Mouse (Mus musculus) lung, postnatal 0 days (tissue): ENCODE measurements around the gene Rhebl1. TPM values are rescaled to one million over a fixed set of nuclear protein-coding genes. Genes with fewer than 3 reads are reported as not detected.

Source experiments
- ATAC-seq: fragments of 200-750 bp; cut with Nextera tagmentation; 2 replicates; pipeline ENCODE4 v1.8.0; 2017; ENCODE audit warnings: moderate library complexity
- DNase-seq: peaks from one replicate; pipeline ENCODE4 v3.0.0-alpha.2; 2016; ENCODE audit warnings: low spot score
- H3K27ac ChIP-seq: fragments of 300-500 bp; sonication (generic); 2 replicates; pipeline ENCODE4 v1.5.1; 2014; ENCODE audit warnings: antibody characterized with exemption, mild to moderate bottlenecking, low read length, mixed read lengths
- H3K27me3 ChIP-seq: fragments of 300-500 bp; sonication (generic); replicated peaks from 2 replicates; pipeline ENCODE4 v1.6.1; 2014; ENCODE audit warnings: low read length, mixed read lengths; ENCODE audit not compliant: insufficient read depth
- H3K36me3 ChIP-seq: fragments of 300-500 bp; sonication (generic); 2 replicates; pipeline ENCODE4 v1.6.1; 2014; ENCODE audit warnings: low read length, mixed read lengths; ENCODE audit not compliant: insufficient read depth
- H3K4me1 ChIP-seq: fragments of 300-500 bp; sonication (generic); 2 replicates; pipeline ENCODE4 v1.6.1; 2014; ENCODE audit warnings: antibody characterized with exemption, low read depth, low read length, mixed read lengths; ENCODE audit not compliant: insufficient read depth
- H3K4me2 ChIP-seq: fragments of 300-500 bp; sonication (generic); replicated peaks from 2 replicates; pipeline ENCODE4 v1.6.1; 2014; ENCODE audit warnings: low read depth, mild to moderate bottlenecking, low read length, moderate library complexity, mixed read lengths
- H3K4me3 ChIP-seq: fragments of 300-500 bp; sonication (generic); 2 replicates; pipeline ENCODE4 v1.5.1; 2014; ENCODE audit warnings: low read depth, low read length
- H3K9ac ChIP-seq: fragments of 300-500 bp; sonication (generic); replicated peaks from 2 replicates; pipeline ENCODE4 v1.6.1; 2014; ENCODE audit warnings: low read depth, mild to moderate bottlenecking
- H3K9me3 ChIP-seq: fragments of 300-500 bp; sonication (generic); 2 replicates; pipeline ENCODE4 v1.6.1; 2016; ENCODE audit warnings: low read length, mixed read lengths
- CTCF ChIP-seq: IDR thresholded peaks from 2 replicates; pipeline ENCODE4 v1.5.1; 2016; ENCODE audit warnings: antibody characterized with exemption, mild to moderate bottlenecking
- EP300 ChIP-seq: IDR thresholded peaks from 2 replicates; pipeline ENCODE4 v1.6.1; 2016; ENCODE audit warnings: antibody characterized with exemption, mild to moderate bottlenecking, control low read depth
- WGBS: fragments of 180-500 bp; shearing (Covaris S2); extraction: QIAGEN DNeasy Blood & Tissue Kit; methylation state at CpG from one replicate; pipeline ENCODE4 v1.1.7; 2014; 5-methylcytosine and 5-hydroxymethylcytosine counted together
- polyA plus RNA-seq: library from polyadenylated mRNA; unstranded; fragments of >200 nt; fragmentation: Nextera tagmentation; extraction: Ambion mirVana; gene quantifications from 2 replicates; pipeline ENCODE4 v1.2.1, GENCODE M21; 2015

Rhebl1 gene
- polyA plus RNA-seq, 1 experiment from 2014 or later = 10.2 TPM

GRCm38 (mm10) chr15:98897928-98898800 lies 3.8 kb upstream of the Rhebl1 start, which contains the start of gene Dhh:
Gene Dhh (minus strand): TSS chr15:98898540.
- Histone ChIP-seq H3K9me3 (no peaks in the 10 kb centered on the region), H3K36me3 (no peaks in the 10 kb centered on the region), H3K4me1 (peaks cover 28% of the 10 kb centered on the region), H3K4me3 (peak within 1 kb of the TSS; percentile 27), H3K9ac (no peak within 1 kb of the TSS), H3K27me3 (peaks cover 40% of the 10 kb centered on the region), H3K4me2 (peak within 1 kb of the TSS; percentile 48), H3K27ac (no peak within 1 kb of the TSS)
- ATAC-seq (peak; percentile 37), DNase-seq (peak; percentile 32)
- 2% methylated on average over 41 of the region's 41 CpGs for WGBS
- TF ChIP-seq CTCF (no peak), EP300 (no peak)

DNA sequence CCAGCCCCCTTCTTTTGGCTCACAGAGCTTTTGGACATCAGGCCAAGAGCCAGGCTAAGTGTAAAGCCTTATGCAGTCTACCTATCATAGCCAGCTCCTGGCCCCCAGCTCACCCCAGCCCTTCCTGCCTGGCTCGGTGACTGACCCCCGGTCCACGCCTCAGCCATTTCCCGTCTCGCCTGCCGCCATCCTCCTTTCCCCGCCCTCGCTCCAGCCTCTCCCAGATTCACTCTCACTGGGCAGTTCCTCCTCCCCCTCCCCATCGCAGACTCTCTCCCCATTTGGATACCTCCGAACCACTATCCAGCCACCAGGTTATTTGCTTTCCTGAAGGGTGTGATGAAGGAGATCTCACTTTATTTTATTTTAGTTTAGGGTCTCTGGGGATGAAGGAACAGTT lies 3.2 kb upstream of the Rhebl1 start:
- WGBS = 1% methylated on average over 10 of the region's 10 CpGs
- Histone ChIP-seq H3K27ac (no peak overlapping the region), H3K9ac (no peak overlapping the region), H3K4me2 (peak overlapping the region; percentile 48), H3K4me1 (peaks cover 28% of the 10 kb centered on the region), H3K9me3 (no peaks in the 10 kb centered on the region), H3K27me3 (peaks cover 40% of the 10 kb centered on the region), H3K4me3 (peak overlapping the region; percentile 27), H3K36me3 (no peaks in the 10 kb centered on the region)
- DNase-seq = peak; percentile 51
- ATAC-seq = peak; percentile 61
- TF ChIP-seq EP300 = no peak
- TF ChIP-seq CTCF = no peak

GRCm38 (mm10) chr15:98895635-98896589 lies 1.6 kb upstream of the Rhebl1 start:
- WGBS = 8% methylated on average over 38 of the region's 41 CpGs
- no peaks in the 10 kb centered on the region for H3K9me3 ChIP-seq

DNA sequence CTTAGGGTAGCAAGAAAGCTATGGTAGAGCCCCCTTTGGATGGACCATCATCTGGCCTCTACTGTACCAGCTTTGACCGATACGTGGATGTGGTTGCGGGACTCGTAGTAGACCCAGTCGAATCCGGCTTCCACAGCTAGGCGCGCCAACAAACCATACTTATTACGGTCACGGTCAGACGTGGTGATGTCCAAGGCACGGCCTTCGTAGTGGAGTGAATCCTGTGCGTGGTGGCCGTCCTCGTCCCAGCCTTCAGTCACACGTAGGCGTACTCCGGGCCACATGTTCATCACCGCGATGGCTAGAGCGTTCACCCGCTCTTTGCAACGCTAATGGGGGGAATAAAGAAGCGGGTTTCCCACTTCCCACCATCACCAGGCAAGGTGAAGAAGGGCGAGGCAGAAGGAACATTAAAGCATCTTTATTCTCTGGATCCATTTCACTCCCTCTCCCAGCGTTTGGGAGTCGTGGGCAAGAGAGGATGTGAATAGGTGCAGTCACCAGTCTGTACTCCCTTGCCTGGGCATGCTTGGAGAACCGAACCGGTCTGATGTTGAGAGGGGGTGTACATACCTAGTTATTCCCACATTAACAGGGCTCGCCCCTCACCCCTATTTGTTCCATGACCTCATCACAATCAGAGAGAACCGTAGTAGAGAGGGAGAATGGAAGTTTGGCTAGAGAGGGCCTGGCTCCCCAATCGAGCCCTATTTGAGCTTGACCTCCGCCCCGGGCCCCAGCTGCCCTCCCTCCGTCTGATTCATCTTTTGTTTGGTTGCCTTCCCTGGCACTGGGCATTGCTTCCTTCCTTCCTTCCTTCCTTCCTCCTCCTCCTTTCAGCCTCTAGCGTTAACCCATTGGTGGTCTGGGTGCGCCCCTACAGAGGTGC lies 650 bp upstream of the Rhebl1 start:
- peak; percentile 63 for ATAC-seq
- WGBS = 10% methylated on average over 38 of the region's 38 CpGs
- H3K4me1 ChIP-seq = peaks cover 28% of the 10 kb centered on the region
- H3K9ac ChIP-seq = no peak overlapping the region
- peak overlapping the region; percentile 50 for H3K4me3 ChIP-seq
- no peaks in the 10 kb centered on the region for H3K9me3 ChIP-seq
- TF ChIP-seq EP300 (peak; percentile 59), CTCF (no peak)
- DNase-seq = peak; percentile 32
- peak overlapping the region; percentile 94 for H3K4me2 ChIP-seq
- H3K36me3 ChIP-seq = no peaks in the 10 kb centered on the region
- peak overlapping the region; percentile 69; the same call in 1 of the 2 replicates for H3K27ac ChIP-seq
- H3K27me3 ChIP-seq = peaks cover 40% of the 10 kb centered on the region

More at GRCm38 (mm10) chr15:98895635-98896589, 1.6 kb upstream of the Rhebl1 start:
- peak overlapping the region; percentile 69 for H3K27ac ChIP-seq
- H3K4me2 ChIP-seq = peak overlapping the region; percentile 46
- ATAC-seq = peak; percentile 65
- TF ChIP-seq EP300 (peak; percentile 6; the same call in 1 of the 2 replicates), CTCF (no peak)
- peak overlapping the region; percentile 27 for H3K4me3 ChIP-seq
- peaks cover 40% of the 10 kb centered on the region for H3K27me3 ChIP-seq
- H3K9ac ChIP-seq = no peak overlapping the region
- DNase-seq = peak; percentile 65
- no peaks in the 10 kb centered on the region for H3K36me3 ChIP-seq
- peaks cover 28% of the 10 kb centered on the region for H3K4me1 ChIP-seq

GRCm38 (mm10) chr15:98893036-98893435 lies 1.3 kb downstream of the Rhebl1 start:
- Histone ChIP-seq H3K27me3 (peaks cover 32% of the 10 kb centered on the region), H3K9me3 (no peaks in the 10 kb centered on the region), H3K36me3 (no peaks in the 10 kb centered on the region), H3K4me3 (no peak overlapping the region), H3K9ac (no peak overlapping the region), H3K4me2 (no peak overlapping the region), H3K4me1 (peaks cover 24% of the 10 kb centered on the region), H3K27ac (no peak overlapping the region)
- TF ChIP-seq CTCF (no peak), EP300 (no peak)
- DNase-seq (no peak), ATAC-seq (no peak)
- 75% methylated on average over 4 of the region's 4 CpGs for WGBS
